Mouse (Mus musculus) hindbrain, embryonic 10.5 days (tissue): ENCODE measurements around the gene Rpl18a. TPM values are rescaled to one million over a fixed set of nuclear protein-coding genes. Genes with fewer than 3 reads are reported as not detected.

Source experiments
- DNase-seq: peaks from one replicate; pipeline ENCODE4 v3.0.0-alpha.2; 2017; ENCODE audit warnings: low spot score
- H3K27ac ChIP-seq: fragments of 300-500 bp; sonication (generic); 2 replicates; pipeline ENCODE4 v1.5.1; 2016; ENCODE audit warnings: mild to moderate bottlenecking, moderate library complexity
- H3K27me3 ChIP-seq: fragments of 300-500 bp; sonication (generic); 2 replicates; pipeline ENCODE4 v1.6.1; 2016; ENCODE audit warnings: mild to moderate bottlenecking; ENCODE audit not compliant: poor library complexity, insufficient read depth, severe bottlenecking
- H3K36me3 ChIP-seq: fragments of 300-500 bp; sonication (generic); 2 replicates; pipeline ENCODE4 v1.6.1; 2016; ENCODE audit warnings: mild to moderate bottlenecking, moderate library complexity
- H3K4me1 ChIP-seq: fragments of 300-500 bp; sonication (generic); replicated peaks from 2 replicates; pipeline ENCODE4 v1.6.1; 2016; ENCODE audit warnings: mild to moderate bottlenecking
- H3K4me3 ChIP-seq: fragments of 300-500 bp; sonication (generic); 2 replicates; pipeline ENCODE4 v1.5.1; 2016; ENCODE audit warnings: mild to moderate bottlenecking, moderate library complexity
- H3K9me3 ChIP-seq: fragments of 300-500 bp; sonication (generic); 2 replicates; pipeline ENCODE4 v1.6.1; 2016; ENCODE audit warnings: mild to moderate bottlenecking, moderate library complexity
- WGBS: fragments of 180-500 bp; shearing (Covaris S2); methylation state at CpG from one replicate; pipeline ENCODE4 v1.1.7; 2016; 5-methylcytosine and 5-hydroxymethylcytosine counted together
- polyA plus RNA-seq: library from polyadenylated mRNA; unstranded; fragments of >200 nt; fragmentation: Nextera tagmentation; extraction: Ambion mirVana; gene quantifications from 2 replicates; pipeline ENCODE4 v1.2.1, GENCODE M21; 2016

The Rpl18a gene
- polyA plus RNA-seq, 1 experiment from 2014 or later: 3,443 TPM

GRCm38 (mm10) chr8:70892022-70892895, 5.0 kb downstream of the Rpl18a start, which contains the start of gene Slc5a5:
Slc5a5 (minus strand) TSS chr8:70892757.
- Histone ChIP-seq H3K27ac (peak within 1 kb of the TSS; percentile 45; the same call in 1 of the 2 replicates), H3K36me3 (peaks cover 45% of the 10 kb centered on the region), H3K4me3 (peak within 1 kb of the TSS; percentile 45), H3K9me3 (no peaks in the 10 kb centered on the region), H3K27me3 (peaks cover 74% of the 10 kb centered on the region), H3K4me1 (peaks cover 47% of the 10 kb centered on the region)
- DNase-seq: no peak
- 2% methylated on average over 80 of the region's 80 CpGs for WGBS

GRCm38 (mm10) chr8:70891356-70891755, 5.9 kb downstream of the Rpl18a start:
- 6% methylated on average over 21 of the region's 21 CpGs for WGBS
- Histone ChIP-seq H3K27me3 (peaks cover 74% of the 10 kb centered on the region), H3K4me3 (peak overlapping the region; percentile 18; the same call in 1 of the 2 replicates), H3K4me1 (peaks cover 46% of the 10 kb centered on the region), H3K9me3 (no peaks in the 10 kb centered on the region), H3K36me3 (peaks cover 45% of the 10 kb centered on the region), H3K27ac (no peak overlapping the region)
- no peak for DNase-seq

- WGBS: 93% methylated on average over 5 of the region's 5 CpGs
- H3K4me3 ChIP-seq: no peak overlapping the region
- H3K9me3 ChIP-seq: no peaks in the 10 kb centered on the region
- DNase-seq: no peak
- peaks cover 38% of the 10 kb centered on the region for H3K36me3 ChIP-seq
- no peak overlapping the region for H3K27ac ChIP-seq
- peaks cover 39% of the 10 kb centered on the region for H3K4me1 ChIP-seq
- peaks cover 79% of the 10 kb centered on the region for H3K27me3 ChIP-seq
Observed at GRCm38 (mm10) chr8:70890656-70891055, 6.6 kb downstream of the Rpl18a start.

- peaks cover 8% of the 10 kb centered on the region for H3K36me3 ChIP-seq
- no peak for DNase-seq
- peak overlapping the region; percentile 20 for H3K4me3 ChIP-seq
- no peaks in the 10 kb centered on the region for H3K9me3 ChIP-seq
- 0 out of 2 replicates have a peak overlapping the region, but pooled peaks have one; percentile 3 for H3K27ac ChIP-seq
- peaks cover 21% of the 10 kb centered on the region for H3K4me1 ChIP-seq
- peaks cover 55% of the 10 kb centered on the region for H3K27me3 ChIP-seq
- 9% methylated on average over 18 of the region's 18 CpGs for WGBS
Observed at GRCm38 (mm10) chr8:70887669-70888068, 9.5 kb downstream of the Rpl18a start.

GRCm38 (mm10) chr8:70885612-70886011, 11.6 kb downstream of the Rpl18a start:
- H3K27me3 ChIP-seq: peaks cover 34% of the 10 kb centered on the region
- DNase-seq: peak; percentile 39
- peaks cover under 1% of the 10 kb centered on the region; the same call in 1 of the 2 replicates for H3K36me3 ChIP-seq
- no peak overlapping the region for H3K4me3 ChIP-seq
- no peak overlapping the region for H3K27ac ChIP-seq
- peaks cover 9% of the 10 kb centered on the region for H3K4me1 ChIP-seq
- 15% methylated on average over 12 of the region's 12 CpGs for WGBS
- H3K9me3 ChIP-seq: no peaks in the 10 kb centered on the region

GRCm38 (mm10) chr8:70884683-70885082, 12.5 kb downstream of the Rpl18a start:
- Histone ChIP-seq H3K27me3 (peaks cover 25% of the 10 kb centered on the region), H3K27ac (no peak overlapping the region), H3K4me1 (peaks cover 18% of the 10 kb centered on the region), H3K9me3 (no peaks in the 10 kb centered on the region), H3K36me3 (no peaks in the 10 kb centered on the region), H3K4me3 (no peak overlapping the region)
- no peak for DNase-seq
- 91% methylated on average over 10 of the region's 10 CpGs for WGBS

GRCm38 (mm10) chr8:70884186-70884585, 13.0 kb downstream of the Rpl18a start:
- no peaks in the 10 kb centered on the region for H3K36me3 ChIP-seq
- no peak for DNase-seq
- H3K4me3 ChIP-seq: no peak overlapping the region
- peaks cover 23% of the 10 kb centered on the region for H3K4me1 ChIP-seq
- no peaks in the 10 kb centered on the region for H3K9me3 ChIP-seq
- H3K27me3 ChIP-seq: peaks cover 20% of the 10 kb centered on the region
- H3K27ac ChIP-seq: no peak overlapping the region
- 80% methylated on average over 4 of the region's 4 CpGs for WGBS

GRCm38 (mm10) chr8:70880546-70880945, 16.7 kb downstream of the Rpl18a start:
- Histone ChIP-seq H3K9me3 (no peaks in the 10 kb centered on the region), H3K27ac (peak overlapping the region; percentile 46; the same call in 1 of the 2 replicates), H3K27me3 (0 out of 2 replicates have a peak, but pooled peaks cover under 1% of the 10 kb centered on the region), H3K4me3 (no peak overlapping the region), H3K36me3 (no peaks in the 10 kb centered on the region), H3K4me1 (peaks cover 19% of the 10 kb centered on the region)
- no peak for DNase-seq
- WGBS: 32% methylated on average over 11 of the region's 11 CpGs

GRCm38 (mm10) chr8:70880126-70880525, 17.1 kb downstream of the Rpl18a start:
- peak overlapping the region; percentile 46; the same call in 1 of the 2 replicates for H3K27ac ChIP-seq
- 10% methylated on average over 4 of the region's 4 CpGs for WGBS
- no peak for DNase-seq

GRCm38 (mm10) chr8:70879500-70879899, 17.7 kb downstream of the Rpl18a start:
- peaks cover 21% of the 10 kb centered on the region for H3K4me1 ChIP-seq
- H3K4me3 ChIP-seq: no peak overlapping the region
- no peaks in the 10 kb centered on the region for H3K36me3 ChIP-seq
- DNase-seq: no peak
- 41% methylated on average over 4 of the region's 4 CpGs for WGBS
- no peaks in the 10 kb centered on the region for H3K9me3 ChIP-seq
- no peak overlapping the region for H3K27ac ChIP-seq
- no peaks in the 10 kb centered on the region for H3K27me3 ChIP-seq

More at GRCm38 (mm10) chr8:70880126-70880525, 17.1 kb downstream of the Rpl18a start:
- H3K4me1 ChIP-seq: peaks cover 19% of the 10 kb centered on the region
- no peak overlapping the region for H3K4me3 ChIP-seq
- H3K36me3 ChIP-seq: no peaks in the 10 kb centered on the region
- H3K27me3 ChIP-seq: no peaks in the 10 kb centered on the region
- no peaks in the 10 kb centered on the region for H3K9me3 ChIP-seq

GRCm38 (mm10) chr8:70878178-70878577, 19.0 kb downstream of the Rpl18a start:
- H3K36me3 ChIP-seq: no peaks in the 10 kb centered on the region
- H3K4me1 ChIP-seq: peaks cover 30% of the 10 kb centered on the region
- H3K27ac ChIP-seq: no peak overlapping the region
- H3K27me3 ChIP-seq: no peaks in the 10 kb centered on the region
- no peak overlapping the region for H3K4me3 ChIP-seq
- WGBS: 39% methylated on average over 2 of the region's 2 CpGs
- DNase-seq: no peak
- no peaks in the 10 kb centered on the region for H3K9me3 ChIP-seq

- Histone ChIP-seq H3K36me3 (no peaks in the 10 kb centered on the region), H3K27me3 (no peaks in the 10 kb centered on the region), H3K4me1 (peaks cover 46% of the 10 kb centered on the region), H3K4me3 (no peak overlapping the region), H3K9me3 (no peaks in the 10 kb centered on the region), H3K27ac (no peak overlapping the region)
- 68% methylated on average over 4 of the region's 4 CpGs for WGBS
- DNase-seq: no peak
Observed at GRCm38 (mm10) chr8:70876382-70876781, 20.8 kb downstream of the Rpl18a start.

GRCm38 (mm10) chr8:70874441-70874840, 22.8 kb downstream of the Rpl18a start:
- peak overlapping the region; percentile 93; the same call in 1 of the 2 replicates for H3K4me3 ChIP-seq

More at GRCm38 (mm10) chr8:70874441-70874840, 22.8 kb downstream of the Rpl18a start:
- no peak for DNase-seq
- H3K36me3 ChIP-seq: no peaks in the 10 kb centered on the region
- H3K27ac ChIP-seq: peak overlapping the region; percentile 95
- H3K9me3 ChIP-seq: no peaks in the 10 kb centered on the region
- H3K4me1 ChIP-seq: peaks cover 38% of the 10 kb centered on the region
- no peaks in the 10 kb centered on the region for H3K27me3 ChIP-seq
- WGBS: 90% methylated on average over 13 of the region's 13 CpGs
